Mouse (Mus musculus) kidney, postnatal 36 days (tissue): ENCODE measurements around the gene Xaf1.
"Not testable (repeated sequence)": the region's sequence is repeated elsewhere in the genome, so short reads cannot be mapped to it uniquely, and the experiment has no call there.

ENCODE experiments used
- DNase-seq, 2 experiments: peaks; one replicate each; pipeline ENCODE4 v3.0.0; 2021 to 2022; ENCODE audit warnings: mixed read lengths in 2 of 2

Xaf1 gene

GRCm38 (mm10) chr11:72314151-72314895 is 12.9 kb downstream of the Xaf1 start, which contains the start of gene Fbxo39:
Gene Fbxo39, plus strand, starts transcription at chr11:72314444.
- DNase-seq, result peak in 1 of 2 experiments; percentile 15

- DNase-seq, result no peak
Measured at GRCm38 (mm10) chr11:72318026-72318425, 16.6 kb downstream of the Xaf1 start.

- DNase-seq, result peak in 1 of 2 experiments; percentile 74
Measured at GRCm38 (mm10) chr11:72324431-72324830, 23.0 kb downstream of the Xaf1 start.

GRCm38 (mm10) chr11:72325701-72326100 is 24.3 kb downstream of the Xaf1 start:
- DNase-seq, result no peak

GRCm38 (mm10) chr11:72332951-72333667 is 31.7 kb downstream of the Xaf1 start:
- DNase-seq, result no peak

GRCm38 (mm10) chr11:72334653-72335052 is 33.2 kb downstream of the Xaf1 start:
- DNase-seq, result no peak

- DNase-seq, result no peak
Measured at GRCm38 (mm10) chr11:72336726-72337125, 35.3 kb downstream of the Xaf1 start.

- peak; percentile 50 to 57 for DNase-seq
Measured at GRCm38 (mm10) chr11:72338437-72338871, 37.0 kb downstream of the Xaf1 start.

GRCm38 (mm10) chr11:72339716-72340115 is 38.3 kb downstream of the Xaf1 start:
- no peak for DNase-seq

- peak; percentile 71 to 77 for DNase-seq
Measured at GRCm38 (mm10) chr11:72342549-72343237, 41.3 kb downstream of the Xaf1 start.

- not testable (repeated sequence) for DNase-seq
Measured at GRCm38 (mm10) chr11:72343238-72343625, 41.8 kb downstream of the Xaf1 start.

- peak; percentile 59 to 88 for DNase-seq
Measured at GRCm38 (mm10) chr11:72343904-72344303, 42.5 kb downstream of the Xaf1 start.

- peak; percentile 36 to 71 for DNase-seq
Measured at GRCm38 (mm10) chr11:72344486-72344885, 43.1 kb downstream of the Xaf1 start.

- peak; percentile 43 to 66 for DNase-seq
Measured at GRCm38 (mm10) chr11:72348563-72348962, 47.1 kb downstream of the Xaf1 start.

- DNase-seq, result peak; percentile 56 to 60
Measured at GRCm38 (mm10) chr11:72349016-72349415, 47.6 kb downstream of the Xaf1 start.

GRCm38 (mm10) chr11:72349652-72350051 is 48.2 kb downstream of the Xaf1 start:
- peak; percentile 47 to 51 for DNase-seq

- DNase-seq, result no peak
Measured at GRCm38 (mm10) chr11:72352272-72352671, 50.8 kb downstream of the Xaf1 start.

- no peak for DNase-seq
Measured at GRCm38 (mm10) chr11:72353186-72353585, 51.8 kb downstream of the Xaf1 start.

GRCm38 (mm10) chr11:72354971-72355728 is 53.7 kb downstream of the Xaf1 start:
- DNase-seq, result peak; percentile 60 to 90

GRCm38 (mm10) chr11:72361385-72362346 is 60.2 kb downstream of the Xaf1 start:
- peak; percentile 81 to 84 for DNase-seq

GRCm38 (mm10) chr11:72362347-72362741 is 60.9 kb downstream of the Xaf1 start, which contains the start of gene Tekt1:
Gene Tekt1, minus strand, starts transcription at chr11:72362442.
- no peak for DNase-seq
